Mouse (Mus musculus) ovary, postnatal 10 days (tissue): Measurements from ENCODE around the gene Atp2c1.
A peak's percentile ranks its signal among the peaks of the same experiment; 100 is the strongest.

ENCODE experiments used
- DNase-seq: peaks from one replicate; pipeline ENCODE4 v3.0.0; 2022; ENCODE audit warnings: low spot score

Gene Atp2c1

GRCm38 (mm10) chr9:105488363-105488762 lies 38.8 kb downstream of the Atp2c1 start:
- DNase-seq: no peak

GRCm38 (mm10) chr9:105484338-105485084 lies 42.6 kb downstream of the Atp2c1 start:
- no peak for DNase-seq

- no peak for DNase-seq
Observed at GRCm38 (mm10) chr9:105483880-105484279, 43.2 kb downstream of the Atp2c1 start.

- no peak for DNase-seq
Observed at GRCm38 (mm10) chr9:105482715-105483510, 44.2 kb downstream of the Atp2c1 start.

- no peak for DNase-seq
Observed at GRCm38 (mm10) chr9:105482070-105482469, 45.0 kb downstream of the Atp2c1 start.

GRCm38 (mm10) chr9:105476134-105476533 lies 51.0 kb downstream of the Atp2c1 start:
- DNase-seq: no peak

- no peak for DNase-seq
Observed at GRCm38 (mm10) chr9:105474910-105475309, 52.2 kb downstream of the Atp2c1 start.

GRCm38 (mm10) chr9:105467787-105468186 lies 59.3 kb downstream of the Atp2c1 start:
- DNase-seq: no peak

- no peak for DNase-seq
Observed at GRCm38 (mm10) chr9:105461496-105461895, 65.6 kb downstream of the Atp2c1 start.

GRCm38 (mm10) chr9:105459032-105459431 lies 68.1 kb downstream of the Atp2c1 start:
- no peak for DNase-seq

GRCm38 (mm10) chr9:105408549-105408948 lies 118.6 kb downstream of the Atp2c1 start:
- no peak for DNase-seq

GRCm38 (mm10) chr9:105395218-105395627 lies 131.9 kb downstream of the Atp2c1 start, which contains the start of the genes Aste1 and Nek11:
Gene Aste1, plus strand, starts transcription at chr9:105395392.
Gene Nek11, minus strand, starts transcription at chr9:105395524.
- DNase-seq: peak; percentile 82

- DNase-seq: no peak
Observed at GRCm38 (mm10) chr9:105394720-105395119, 132.4 kb downstream of the Atp2c1 start.

- no peak for DNase-seq
Observed at GRCm38 (mm10) chr9:105390616-105391015, 136.5 kb downstream of the Atp2c1 start.

- peak; percentile 62 for DNase-seq
Observed at GRCm38 (mm10) chr9:105389289-105389688, 137.8 kb downstream of the Atp2c1 start.

- no peak for DNase-seq
Observed at GRCm38 (mm10) chr9:105387403-105387802, 139.7 kb downstream of the Atp2c1 start.

- DNase-seq: no peak
Observed at GRCm38 (mm10) chr9:105379533-105380145, 147.5 kb downstream of the Atp2c1 start.

- no peak for DNase-seq
Observed at GRCm38 (mm10) chr9:105377622-105378021, 149.5 kb downstream of the Atp2c1 start.

GRCm38 (mm10) chr9:105376954-105377530 lies 150.1 kb downstream of the Atp2c1 start:
- no peak for DNase-seq

GRCm38 (mm10) chr9:105376411-105376810 lies 150.7 kb downstream of the Atp2c1 start:
- DNase-seq: no peak

GRCm38 (mm10) chr9:105374361-105374760 lies 152.8 kb downstream of the Atp2c1 start:
- no peak for DNase-seq

GRCm38 (mm10) chr9:105368605-105369004 lies 158.5 kb downstream of the Atp2c1 start:
- DNase-seq: no peak
